Mouse (Mus musculus): ENCODE data around the gene Klhdc9. TPM values are rescaled to one million over a fixed set of nuclear protein-coding genes. Genes with fewer than 3 reads are reported as not detected.
"Not testable (repeated sequence)": the region's sequence is repeated elsewhere in the genome, so short reads cannot be mapped to it uniquely, and the experiment has no call there.

Gene Klhdc9
- total and polyA plus RNA-seq, 2 experiments from 2014 or later = 5.0 to 6.9 TPM

- Histone ChIP-seq H3K4me2 (ENCODE audit: low read depth) (no peak overlapping the region), H3K36me3 (ENCODE audit: insufficient read depth) (peaks cover 46% of the 10 kb centered on the region), H3K27ac (ENCODE audit: low read depth, low read length) (no peak overlapping the region), H3K9me3 (ENCODE audit: low read length) (peaks cover 7% of the 10 kb centered on the region; the same call in 1 of the 2 replicates), H3K9ac (no peak overlapping the region), H3K4me3 (ENCODE audit: low read depth, low read length) (no peak overlapping the region), H3K4me1 (ENCODE audit: insufficient read depth) (peaks cover 16% of the 10 kb centered on the region), H3K27me3 (ENCODE audit: insufficient read depth, low read length) (no peaks in the 10 kb centered on the region)
- DNase-seq (no peak), ATAC-seq (no peak)
- 79% methylated on average over 9 of the region's 9 CpGs for WGBS
- no peak; the same call in 1 of the 2 replicates for TF ChIP-seq CTCF (IDR thresholded peaks at IDR 0.05; ENCODE audit: low read depth)
Measured at GRCm38 (mm10) chr1:171343922-171344677, 16.5 kb downstream of the Klhdc9 start.

DNA sequence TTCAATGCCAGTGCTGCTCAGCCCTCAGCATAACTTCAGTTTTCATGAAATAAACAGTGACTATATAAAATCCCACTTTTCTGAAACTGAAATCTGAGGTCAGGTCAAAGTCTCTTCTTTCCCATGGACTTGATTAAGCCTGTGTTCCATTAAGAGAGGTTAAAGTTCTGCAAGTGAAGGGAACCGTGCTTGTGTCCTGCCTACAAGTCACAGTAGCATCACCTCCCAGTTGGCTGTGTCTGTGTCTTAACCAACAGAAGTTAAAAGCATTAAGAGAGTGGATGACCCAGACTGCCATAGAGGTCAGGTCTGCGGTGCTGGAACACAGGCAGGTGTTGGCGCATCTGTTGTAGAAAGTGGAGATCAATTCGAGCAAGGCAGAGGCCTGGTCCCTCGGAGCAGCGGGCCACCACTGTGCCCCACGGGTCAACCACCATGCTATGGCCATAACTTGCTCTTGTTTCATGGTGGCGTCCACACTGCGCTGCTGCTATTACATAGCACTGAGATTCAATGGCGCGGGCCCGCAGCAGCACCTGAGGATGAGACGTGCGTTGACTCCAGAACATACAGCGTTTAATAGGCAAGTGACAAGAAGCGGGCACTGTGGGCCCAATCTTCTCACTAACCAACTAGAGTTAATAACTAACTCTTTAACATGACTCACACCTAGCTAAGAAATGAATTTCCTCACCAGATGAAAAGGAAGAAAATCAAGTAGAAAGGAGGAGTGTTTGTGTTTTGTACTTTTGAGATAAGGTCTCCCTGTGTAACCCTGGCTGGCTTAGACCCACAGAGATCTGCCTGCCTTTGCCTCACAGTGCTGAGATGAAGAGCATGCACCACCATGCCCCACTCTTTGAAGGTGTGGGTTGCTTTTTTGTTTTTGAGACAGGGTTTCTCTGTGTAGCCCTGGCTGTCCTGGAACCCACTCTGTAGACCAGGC is 18.1 kb downstream of the Klhdc9 start:
- Histone ChIP-seq H3K4me3 (ENCODE audit: low read depth, low read length) (no peak overlapping the region), H3K36me3 (ENCODE audit: insufficient read depth) (peaks cover 57% of the 10 kb centered on the region), H3K9ac (no peak overlapping the region), H3K9me3 (ENCODE audit: low read length) (peaks cover 7% of the 10 kb centered on the region; the same call in 1 of the 2 replicates), H3K4me2 (ENCODE audit: low read depth) (no peak overlapping the region), H3K27ac (ENCODE audit: low read depth, low read length) (no peak overlapping the region), H3K4me1 (ENCODE audit: insufficient read depth) (peaks cover 16% of the 10 kb centered on the region), H3K27me3 (ENCODE audit: insufficient read depth, low read length) (no peaks in the 10 kb centered on the region)
- TF ChIP-seq CTCF (IDR thresholded peaks at IDR 0.05; ENCODE audit: low read depth) = no peak
- DNase-seq (no peak), ATAC-seq (no peak)
- WGBS = 93% methylated on average over 16 of the region's 16 CpGs

- H3K9me3 ChIP-seq (ENCODE audit: low read length) = no peaks in the 10 kb centered on the region
- H3K9ac ChIP-seq = peak overlapping the region; percentile 98
- peak overlapping the region; percentile 98 for H3K4me3 ChIP-seq (ENCODE audit: low read depth, low read length)
- no peaks in the 10 kb centered on the region for H3K27me3 ChIP-seq (ENCODE audit: insufficient read depth, low read length)
- DNase-seq = no peak
- WGBS = 0% methylated on average over 4 of the region's 4 CpGs
- no peak for TF ChIP-seq CTCF (IDR thresholded peaks at IDR 0.05; ENCODE audit: low read depth)
- H3K27ac ChIP-seq (ENCODE audit: low read depth, low read length) = peak overlapping the region; percentile 99
- H3K4me1 ChIP-seq (ENCODE audit: insufficient read depth) = peaks cover 23% of the 10 kb centered on the region
- no peak for ATAC-seq
- H3K4me2 ChIP-seq (ENCODE audit: low read depth) = peak overlapping the region; percentile 74
- H3K36me3 ChIP-seq (ENCODE audit: insufficient read depth) = peaks cover 3% of the 10 kb centered on the region
Measured at GRCm38 (mm10) chr1:171330216-171330560, 30.4 kb downstream of the Klhdc9 start.

DNA sequence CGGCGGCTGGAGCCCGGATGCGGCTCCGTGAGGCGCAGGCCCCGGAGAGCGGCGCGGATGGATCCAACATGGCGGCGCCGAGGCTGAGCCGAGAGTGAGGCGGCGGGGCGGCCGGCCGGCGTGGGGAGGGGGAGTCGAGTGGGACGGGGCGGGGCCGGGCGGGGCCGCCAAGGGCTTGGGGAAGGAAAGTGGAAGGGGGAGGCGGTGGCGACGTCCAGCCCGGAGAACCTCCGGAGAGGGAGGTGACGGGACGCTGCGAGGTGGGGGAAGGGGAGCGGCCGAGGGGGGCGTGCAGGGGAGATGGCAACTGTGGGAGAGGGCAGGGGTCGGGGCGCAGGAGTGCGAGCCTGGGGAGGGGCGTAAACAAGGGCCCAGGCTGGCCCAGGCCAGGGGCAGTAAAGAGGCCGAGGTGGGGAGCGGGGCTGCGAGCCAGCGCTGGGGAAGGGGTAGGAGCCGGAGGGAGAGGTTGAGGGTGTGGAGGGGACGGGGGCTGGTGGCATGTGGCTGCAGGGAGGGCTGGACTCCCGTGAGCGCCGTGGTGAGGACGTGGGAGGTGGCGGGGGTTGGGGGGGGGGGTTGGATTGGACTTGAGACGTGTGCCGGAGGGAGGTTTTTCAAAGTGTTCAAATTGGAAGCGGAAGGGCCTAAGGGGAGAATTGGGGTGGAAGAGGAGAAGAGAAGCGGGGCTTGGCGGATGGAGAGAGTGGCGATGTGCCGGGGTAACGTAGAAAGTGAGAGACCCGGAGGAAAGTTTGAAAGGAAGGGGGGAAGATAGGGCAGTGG is 31.0 kb downstream of the Klhdc9 start:
- H3K36me3 ChIP-seq (ENCODE audit: insufficient read depth) = peaks cover 1% of the 10 kb centered on the region
- H3K9me3 ChIP-seq (ENCODE audit: low read length) = no peaks in the 10 kb centered on the region
- H3K4me3 ChIP-seq (ENCODE audit: low read depth, low read length) = peak overlapping the region; percentile 98
- WGBS = 1% methylated on average over 48 of the region's 61 CpGs
- peak overlapping the region; percentile 98 for H3K9ac ChIP-seq
- peak overlapping the region; percentile 74 for H3K4me2 ChIP-seq (ENCODE audit: low read depth)
- H3K27me3 ChIP-seq (ENCODE audit: insufficient read depth, low read length) = no peaks in the 10 kb centered on the region
- DNase-seq = peak; percentile 37
- no peak for TF ChIP-seq CTCF (IDR thresholded peaks at IDR 0.05; ENCODE audit: low read depth)
- peak overlapping the region; percentile 99 for H3K27ac ChIP-seq (ENCODE audit: low read depth, low read length)
- peaks cover 23% of the 10 kb centered on the region for H3K4me1 ChIP-seq (ENCODE audit: insufficient read depth)
- peak; percentile 83 for ATAC-seq

- Histone ChIP-seq H3K36me3 (ENCODE audit: insufficient read depth) (no peaks in the 10 kb centered on the region; the same call in none of the 2 replicates), H3K4me1 (ENCODE audit: insufficient read depth) (peaks cover 23% of the 10 kb centered on the region)
- WGBS = under 1% methylated on average over 48 of the region's 48 CpGs
Measured at GRCm38 (mm10) chr1:171328839-171329432, 31.7 kb downstream of the Klhdc9 start, which contains the start of gene Dedd. Gene Dedd (plus strand): TSS chr1:171329145.

GRCm38 (mm10) chr1:171328244-171328643 is 32.4 kb downstream of the Klhdc9 start:
- no peak for DNase-seq
- H3K36me3 ChIP-seq (ENCODE audit: insufficient read depth) = no peaks in the 10 kb centered on the region; the same call in 1 of the 2 replicates
- WGBS = 32% methylated on average over 9 of the region's 9 CpGs
- ATAC-seq = no peak
- H3K27ac ChIP-seq (ENCODE audit: low read depth, low read length) = peak overlapping the region; percentile 99
- H3K27me3 ChIP-seq (ENCODE audit: insufficient read depth, low read length) = no peaks in the 10 kb centered on the region
- H3K4me3 ChIP-seq (ENCODE audit: low read depth, low read length) = peak overlapping the region; percentile 98
- peak overlapping the region; percentile 74 for H3K4me2 ChIP-seq (ENCODE audit: low read depth)
- H3K9me3 ChIP-seq (ENCODE audit: low read length) = no peaks in the 10 kb centered on the region
- TF ChIP-seq CTCF (IDR thresholded peaks at IDR 0.05; ENCODE audit: low read depth) = no peak
- peak overlapping the region; percentile 98 for H3K9ac ChIP-seq
- peaks cover 23% of the 10 kb centered on the region for H3K4me1 ChIP-seq (ENCODE audit: insufficient read depth)

More at GRCm38 (mm10) chr1:171328839-171329432, 31.7 kb downstream of the Klhdc9 start, which contains the start of gene Dedd:
- Histone ChIP-seq H3K4me2 (ENCODE audit: low read depth) (peak within 1 kb of the TSS; percentile 74), H3K9ac (peak within 1 kb of the TSS; percentile 98), H3K9me3 (ENCODE audit: low read length) (no peaks in the 10 kb centered on the region), H3K27me3 (ENCODE audit: insufficient read depth, low read length) (no peaks in the 10 kb centered on the region), H3K27ac (ENCODE audit: low read depth, low read length) (peak within 1 kb of the TSS; percentile 99), H3K4me3 (ENCODE audit: low read depth, low read length) (peak within 1 kb of the TSS; percentile 98)
- peak; percentile 97 for ATAC-seq
- DNase-seq = peak; percentile 97
- peak; percentile 45 for TF ChIP-seq CTCF (IDR thresholded peaks at IDR 0.05; ENCODE audit: low read depth)

- ATAC-seq; H3K4me2 ChIP-seq (ENCODE audit: low read depth); H3K27me3 ChIP-seq (ENCODE audit: insufficient read depth, low read length); H3K4me3 ChIP-seq (ENCODE audit: low read depth, low read length); H3K9ac ChIP-seq; H3K9me3 ChIP-seq (ENCODE audit: low read length); H3K27ac ChIP-seq (ENCODE audit: low read depth, low read length); DNase-seq; H3K36me3 ChIP-seq (ENCODE audit: insufficient read depth): not testable (repeated sequence)
- WGBS = 92% methylated on average over 4 of the region's 4 CpGs
- H3K4me1 ChIP-seq (ENCODE audit: insufficient read depth) = peaks cover 23% of the 10 kb centered on the region
Measured at GRCm38 (mm10) chr1:171326588-171326987, 34.0 kb downstream of the Klhdc9 start.

All from forebrain, postnatal 0 days (tissue).